Mouse (Mus musculus) erythroblast, embryonic 14.5 days (primary cell): ENCODE results near the gene Tmem221.
"Not testable (repeated sequence)": the region's sequence is repeated elsewhere in the genome, so short reads cannot be mapped to it uniquely, and the experiment has no call there.

ENCODE experiments used
- GATA1 ChIP-seq: IDR thresholded peaks from 2 replicates; pipeline ENCODE4 v1.6.1; 2012; ENCODE audit warnings: low read length, inconsistent platforms, mixed read lengths
- TAL1 ChIP-seq: IDR thresholded peaks from 3 replicates; pipeline ENCODE4 v1.6.1; 2012; ENCODE audit warnings: low read length, inconsistent platforms, mixed read lengths

- TF ChIP-seq TAL1, GATA1: not testable (repeated sequence)
Observed at GRCm38 (mm10) chr8:71519037-71519825, 39.4 kb downstream of the Tmem221 start.
